Mouse (Mus musculus): ENCODE results near the gene Ncbp2.

Gene Ncbp2

DNA sequence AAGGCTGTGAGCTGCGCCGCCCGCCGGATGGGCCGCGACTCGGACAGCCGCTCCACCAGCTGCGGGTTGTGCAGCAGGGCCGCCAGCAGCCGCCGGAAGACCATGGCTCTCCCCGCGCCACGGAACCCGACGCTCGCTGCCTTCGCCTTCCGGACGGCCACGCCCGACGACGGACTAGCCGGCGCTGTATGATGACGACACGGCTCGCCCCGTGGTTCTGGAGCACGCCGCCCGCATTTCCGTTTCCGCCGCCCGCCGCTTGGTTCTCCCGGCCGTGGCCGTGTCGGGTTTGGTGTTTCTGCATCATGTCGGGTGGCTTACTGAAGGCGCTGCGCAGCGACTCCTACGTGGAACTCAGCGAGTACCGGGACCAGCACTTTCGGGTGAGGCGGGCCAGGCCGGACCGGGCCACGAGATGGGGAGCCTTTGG is at the start of gene Ncbp2, which contains the start of gene 0610012G03Rik:
Gene Ncbp2 (plus strand): TSS at position 169 of the 430 bp plus-strand sequence.
Gene 0610012G03Rik (minus strand): TSS at position 150 of the 430 bp plus-strand sequence.
- DNase-seq = peak; percentile 97

DNA sequence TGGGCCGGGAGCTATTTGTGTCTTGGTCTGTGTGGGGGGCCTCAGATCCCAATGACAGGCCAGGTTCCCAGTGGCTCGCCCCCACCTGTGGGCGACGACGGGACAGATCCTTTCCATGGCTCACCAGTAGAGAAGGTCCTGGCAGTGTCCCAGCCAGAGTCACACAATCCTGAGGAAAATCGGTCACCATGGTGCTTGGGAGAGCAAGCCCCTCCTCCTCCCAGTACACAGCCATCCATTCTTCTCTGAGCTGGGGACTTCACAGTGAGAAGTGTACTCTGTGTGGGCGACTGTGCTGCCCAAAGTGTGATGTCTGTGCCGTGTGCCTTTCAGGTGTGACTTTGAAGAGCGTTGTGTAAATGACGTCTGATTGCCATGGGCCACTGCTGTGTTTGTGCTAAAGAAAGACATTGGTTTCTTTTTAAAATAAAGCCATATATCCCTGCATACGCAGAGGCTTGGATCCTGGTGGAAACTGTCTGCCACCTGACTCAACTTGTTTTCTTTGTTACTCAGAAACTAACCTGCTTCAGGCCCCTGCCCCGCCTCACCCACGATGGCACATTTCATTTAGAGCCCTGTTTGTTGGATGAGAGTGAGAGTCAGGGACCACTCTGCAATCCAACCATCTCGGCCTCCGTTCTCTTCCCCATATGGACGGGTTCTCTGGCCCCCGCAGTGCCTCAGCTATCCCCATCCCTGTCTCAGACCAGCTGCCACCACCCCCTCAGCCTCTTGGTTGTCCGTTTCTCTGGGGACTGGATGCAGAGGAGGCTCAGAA is 49.6 kb upstream of the Ncbp2 start:
- DNase-seq = peak; percentile 75

GRCm38 (mm10) chr16:31901886-31902285 is 46.4 kb upstream of the Ncbp2 start:
- no peak for DNase-seq

DNA sequence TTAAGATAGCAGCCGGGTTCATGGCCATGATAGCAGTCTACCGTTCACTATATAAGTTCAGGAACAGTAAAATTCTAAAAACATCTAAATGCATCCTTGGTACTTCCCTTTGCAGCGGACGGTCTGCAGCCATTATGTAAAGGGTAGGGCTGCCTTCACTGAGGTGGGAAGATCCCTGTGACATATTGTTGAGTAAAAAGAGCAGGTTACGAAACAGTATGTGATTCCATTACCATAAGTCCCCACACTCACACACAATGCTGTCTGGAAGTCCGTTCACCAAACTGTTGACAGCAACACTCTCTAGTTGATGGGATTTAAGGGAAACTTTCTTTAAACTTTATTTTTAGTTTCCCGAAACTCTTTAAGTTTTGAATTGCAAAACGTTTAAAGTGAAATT is 45.1 kb upstream of the Ncbp2 start:
- DNase-seq = no peak

GRCm38 (mm10) chr16:31905331-31905730 is 43.0 kb upstream of the Ncbp2 start:
- no peak for DNase-seq

DNA sequence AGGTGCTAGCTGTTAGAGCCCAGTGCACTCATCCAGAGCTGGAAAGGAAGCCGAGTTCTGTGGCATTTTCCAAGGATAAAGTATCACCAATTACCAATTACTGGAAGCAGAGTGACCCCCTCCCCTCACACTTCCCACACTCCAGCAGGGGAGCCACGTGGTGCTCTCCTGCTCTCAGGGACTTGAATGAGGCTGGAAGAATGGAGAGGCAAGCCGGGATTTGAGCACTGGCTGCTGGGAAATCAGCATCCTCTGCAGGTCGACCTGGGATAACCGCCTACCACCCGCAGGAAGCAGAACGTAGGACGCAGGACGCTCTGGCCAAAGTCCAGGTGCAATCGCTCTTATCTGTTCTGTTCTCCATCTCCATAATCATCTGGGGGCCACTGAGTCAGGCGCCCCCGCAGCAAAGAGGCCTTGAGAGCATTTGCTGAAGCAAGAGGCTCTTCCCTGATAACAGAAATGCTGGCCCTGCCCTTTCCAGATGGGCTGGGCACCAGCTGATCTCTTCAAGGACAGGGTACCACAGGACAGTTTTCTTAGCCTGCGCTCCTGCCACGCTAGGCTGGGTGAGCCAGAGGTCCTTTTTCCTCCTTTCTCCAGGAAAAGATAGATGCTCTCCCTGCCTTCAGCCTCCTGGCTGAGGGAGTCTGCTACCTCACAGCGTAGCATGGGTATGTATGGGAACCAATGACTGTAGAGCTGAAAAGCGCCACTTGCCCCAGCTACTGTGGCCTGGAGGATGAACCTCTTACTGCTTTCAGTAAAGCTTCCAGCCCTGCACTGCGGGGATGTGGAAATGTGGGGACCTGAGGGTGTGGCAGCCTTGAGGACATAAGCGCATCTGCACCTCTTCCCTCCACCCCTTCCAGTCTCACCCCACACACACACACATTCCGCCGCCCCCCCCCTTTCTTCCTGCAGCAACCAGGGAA is 42.2 kb upstream of the Ncbp2 start:
- DNase-seq = peak; percentile 38

DNA sequence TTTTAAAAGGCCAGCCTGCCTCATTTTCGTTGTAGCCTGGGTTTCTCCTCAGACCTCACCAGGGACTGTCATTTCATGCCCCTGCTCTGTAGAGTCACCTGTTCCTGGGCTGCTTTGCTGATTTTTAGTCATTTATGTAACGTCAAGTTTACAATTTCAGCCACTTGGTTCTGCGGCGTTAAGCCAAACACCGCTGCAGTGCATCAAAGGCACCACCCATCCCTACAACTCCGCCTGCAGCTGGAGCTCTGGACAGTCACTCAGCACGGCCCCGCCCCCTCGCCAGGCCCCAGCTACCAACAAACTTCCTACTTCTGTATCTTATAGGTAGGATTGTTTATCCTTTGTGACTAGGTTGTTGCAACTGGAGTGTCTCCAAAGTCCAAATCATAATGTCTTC is 41.4 kb upstream of the Ncbp2 start:
- DNase-seq = no peak

- no peak for DNase-seq
Observed at GRCm38 (mm10) chr16:31908959-31909358, 39.4 kb upstream of the Ncbp2 start.

DNA sequence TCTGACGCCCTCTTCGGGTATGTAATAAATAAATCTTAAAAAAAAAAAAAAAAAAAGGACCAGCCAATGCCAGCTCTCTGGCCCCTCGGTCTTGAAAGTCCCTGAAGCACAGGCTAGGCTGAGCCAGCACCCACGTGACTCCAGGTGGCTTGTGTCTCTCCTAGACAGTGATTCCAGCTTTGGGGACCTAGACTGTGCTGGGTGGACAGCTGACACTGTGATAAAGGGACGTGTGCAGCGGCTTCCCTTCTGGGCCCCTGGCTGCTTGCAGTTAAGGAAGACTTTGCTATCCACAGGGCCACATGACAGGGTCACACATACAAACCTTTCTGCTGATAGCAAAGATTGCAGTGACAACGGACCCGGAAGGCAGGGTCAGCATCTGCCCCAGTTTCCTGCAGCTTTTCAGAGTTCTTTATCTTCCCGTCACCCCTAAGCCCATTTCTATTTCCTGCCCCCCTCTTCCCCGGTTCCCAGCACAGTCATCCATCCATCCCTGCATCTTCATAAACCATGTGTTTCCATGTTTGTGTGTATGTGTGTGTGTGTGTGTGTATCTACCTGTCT is 37.9 kb upstream of the Ncbp2 start:
- no peak for DNase-seq

GRCm38 (mm10) chr16:31917776-31918175 is 30.5 kb upstream of the Ncbp2 start:
- DNase-seq = no peak

- peak; percentile 91 for DNase-seq
Observed at GRCm38 (mm10) chr16:31918248-31918724, 30.0 kb upstream of the Ncbp2 start.

- no peak for DNase-seq
Observed at GRCm38 (mm10) chr16:31924368-31924767, 23.9 kb upstream of the Ncbp2 start.

DNA sequence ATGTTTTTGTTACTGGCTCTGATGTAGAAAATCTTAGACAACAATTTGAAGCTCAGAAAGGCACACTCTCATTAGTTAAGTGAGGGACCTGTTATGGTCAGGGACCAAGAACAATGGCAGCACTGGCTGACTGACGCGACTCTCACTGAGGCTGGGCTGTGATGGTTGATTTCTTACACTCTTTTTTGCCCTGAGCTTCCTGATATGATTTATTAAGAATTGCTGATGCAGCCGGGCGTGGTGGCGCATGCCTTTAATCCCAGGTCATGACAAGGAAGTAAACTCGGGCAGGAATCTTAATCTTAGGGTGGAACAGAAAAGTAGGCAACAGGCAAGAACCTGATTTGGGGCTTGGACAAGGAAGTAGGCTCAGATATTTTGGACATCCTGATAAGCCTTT is 22.2 kb upstream of the Ncbp2 start:
- no peak for DNase-seq

GRCm38 (mm10) chr16:31926547-31927182 is 21.6 kb upstream of the Ncbp2 start:
- DNase-seq = no peak

DNA sequence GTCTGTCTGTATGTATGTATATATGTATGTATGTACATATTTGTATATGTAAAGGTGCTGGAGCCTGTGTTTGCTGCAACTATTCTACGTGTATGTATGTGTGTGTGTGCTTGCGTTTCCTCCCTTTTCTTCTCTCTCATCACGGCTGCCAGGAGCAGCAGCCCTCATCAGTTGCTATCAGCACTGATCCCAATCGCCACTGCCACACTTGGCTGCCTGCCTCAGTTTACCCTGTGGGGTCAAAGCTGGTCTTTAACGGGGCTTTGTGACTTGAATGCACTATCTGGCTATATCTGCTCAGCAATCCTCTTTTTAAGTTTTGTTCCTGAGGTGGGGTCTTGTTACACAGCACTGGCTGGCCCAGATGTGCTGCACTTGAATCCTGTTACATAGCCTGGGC is 20.9 kb upstream of the Ncbp2 start:
- no peak for DNase-seq

DNA sequence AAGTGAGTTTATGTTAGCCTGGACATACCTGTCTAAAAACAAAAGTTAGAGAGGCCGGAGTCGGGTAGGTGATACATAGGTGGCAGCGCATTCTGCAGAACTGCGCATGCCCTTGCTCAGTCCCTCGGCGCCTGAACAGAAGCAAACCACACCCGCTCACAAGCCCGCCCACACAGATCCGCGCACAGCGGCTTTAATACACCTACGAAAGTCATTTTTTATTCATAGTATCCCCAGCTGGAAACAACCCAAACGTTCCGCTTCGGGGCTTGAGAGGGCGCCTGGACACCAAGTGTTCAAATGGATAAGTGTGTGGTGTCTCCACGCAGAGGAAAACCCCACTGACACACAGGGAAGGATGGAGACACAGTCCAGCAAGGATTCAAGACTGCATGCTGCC is 17.0 kb upstream of the Ncbp2 start:
- no peak for DNase-seq

DNA sequence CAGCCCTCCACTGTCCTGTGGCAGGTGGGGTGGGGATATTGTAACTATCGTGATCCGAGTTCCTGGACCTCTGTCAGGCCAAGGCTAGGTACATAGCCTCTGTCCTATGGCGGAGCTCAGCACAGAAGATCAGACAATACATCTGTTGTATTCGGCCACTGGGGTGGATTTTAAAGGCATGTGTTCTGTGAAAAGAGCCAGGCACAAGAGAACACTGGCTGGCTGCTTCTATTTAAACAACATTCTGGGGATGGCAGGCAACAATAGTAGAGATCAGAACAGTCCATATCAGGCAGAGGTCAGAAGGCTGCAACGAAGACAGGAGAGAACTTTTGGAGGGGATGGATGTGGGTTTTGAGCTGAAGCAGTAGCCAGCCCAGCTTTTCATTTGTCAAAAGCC is 16.1 kb upstream of the Ncbp2 start:
- DNase-seq = peak; percentile 79

DNA sequence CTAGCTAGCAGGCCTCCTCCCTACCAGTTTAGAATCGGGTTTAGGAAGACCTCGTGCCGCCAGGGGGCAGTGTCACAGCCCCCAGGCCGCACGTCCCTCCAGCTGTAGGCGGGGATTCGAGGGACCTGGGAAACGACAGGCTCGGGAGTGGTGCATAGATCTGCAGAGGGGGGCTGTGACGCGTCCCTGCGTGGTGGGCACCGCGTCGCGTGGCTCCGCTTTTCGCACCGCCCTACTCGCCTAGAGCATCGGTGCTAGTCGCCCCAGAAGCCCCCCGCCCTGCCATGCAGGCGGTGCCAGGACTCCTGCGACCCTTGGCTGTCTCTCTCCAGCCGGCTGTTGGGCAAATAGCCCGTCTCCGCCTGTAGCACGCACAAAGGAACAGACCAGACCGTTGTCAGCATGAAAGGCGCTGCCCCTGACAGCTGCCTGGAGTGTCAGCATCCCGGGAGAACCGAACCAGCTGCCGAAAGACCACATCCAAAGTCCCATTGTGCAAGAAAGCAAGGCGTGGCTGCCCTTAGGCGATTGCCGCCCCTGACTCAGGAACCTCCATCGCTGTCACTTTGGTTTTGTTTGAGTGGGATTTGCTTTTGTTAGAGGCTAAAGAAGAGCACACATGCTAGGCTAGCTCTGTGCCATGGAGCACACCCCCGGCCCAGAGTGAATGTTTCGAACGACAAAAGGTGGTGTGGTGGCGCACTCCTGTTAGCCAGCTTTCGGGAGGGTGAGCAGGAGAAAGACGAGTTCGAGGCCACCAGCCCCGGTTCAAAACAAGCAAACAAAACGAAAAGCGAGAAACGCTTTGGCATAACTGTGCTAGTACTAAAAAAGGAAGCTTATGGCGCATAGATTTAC is 15.2 kb upstream of the Ncbp2 start:
- peak; percentile 98 for DNase-seq

DNA sequence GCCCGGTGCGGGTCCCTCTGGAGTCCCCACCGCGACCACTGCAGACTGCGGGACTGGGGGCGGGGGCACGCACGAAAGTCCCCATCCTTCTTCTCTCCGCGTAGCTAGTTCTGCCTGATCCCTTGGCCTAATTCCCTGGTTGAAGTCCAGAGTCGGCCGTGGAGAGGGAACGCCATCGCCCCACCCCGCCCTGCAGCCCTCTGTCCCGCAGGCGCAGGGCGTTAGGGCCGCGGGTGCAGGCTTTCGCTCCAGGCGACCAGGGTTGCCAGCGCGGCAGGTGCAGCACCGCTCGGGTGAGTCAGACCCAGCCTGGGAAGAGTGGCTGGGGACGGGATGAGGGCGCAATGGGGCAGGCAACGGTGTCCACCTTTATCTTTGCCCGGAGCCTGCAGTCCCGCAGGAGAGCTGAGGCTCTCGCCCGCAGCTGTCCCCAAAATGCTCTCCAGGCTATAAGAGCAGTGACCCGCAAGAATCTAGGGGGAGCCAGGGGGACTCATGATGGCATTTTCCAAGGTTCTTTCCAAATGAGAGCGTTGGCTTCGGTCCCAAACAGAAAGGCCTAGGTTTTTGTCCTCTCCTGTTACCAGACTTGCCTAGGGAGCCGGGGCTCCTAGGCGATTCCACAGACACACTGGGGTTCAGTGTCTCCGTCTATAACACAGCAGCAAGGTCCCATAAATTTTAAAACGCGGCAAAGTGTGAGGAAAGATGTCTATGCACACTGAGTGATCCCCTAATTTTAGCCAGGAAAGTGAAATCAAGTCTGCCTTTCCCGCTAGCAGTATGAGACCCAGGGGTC is 14.4 kb upstream of the Ncbp2 start, which contains the start of gene Pigz:
Gene Pigz (plus strand): TSS at position 101 of the 799 bp plus-strand sequence.
- DNase-seq = peak; percentile 81

GRCm38 (mm10) chr16:31934550-31935010 is 13.7 kb upstream of the Ncbp2 start:
- no peak for DNase-seq
